Mouse (Mus musculus) C2C12 (cell line): ENCODE data around the gene Jak1. TPM values are rescaled to one million over a fixed set of nuclear protein-coding genes. Genes with fewer than 3 reads are reported as not detected.
"Not testable (repeated sequence)": the region's sequence is repeated elsewhere in the genome, so short reads cannot be mapped to it uniquely, and the experiment has no call there.

Experiments used
- H3K27me3 ChIP-seq: one replicate; pipeline ENCODE4 v1.6.1; 2011; ENCODE audit not compliant: control insufficient read depth, insufficient read depth, insufficient read length
- H3K36me3 ChIP-seq: one replicate; pipeline ENCODE4 v1.6.1; 2011; ENCODE audit not compliant: control insufficient read depth, insufficient read depth
- H3K4me3 ChIP-seq: one replicate; pipeline ENCODE4 v1.5.1; 2011; ENCODE audit warnings: mild to moderate bottlenecking, control low read depth; ENCODE audit not compliant: poor library complexity, insufficient read depth, severe bottlenecking
- H3K79me2 ChIP-seq: one replicate; pipeline ENCODE4 v1.6.1; 2011; ENCODE audit not compliant: control insufficient read depth, insufficient read depth
- H3K79me3 ChIP-seq: one replicate; pipeline ENCODE4 v1.6.1; 2011; ENCODE audit warnings: low read depth, control low read depth
- H3ac ChIP-seq: one replicate; pipeline ENCODE3; 2011; ENCODE audit warnings: low read depth; ENCODE audit not compliant: control insufficient read depth, insufficient read length
- CEBPB ChIP-seq: IDR thresholded peaks from one replicate; pipeline ENCODE4 v1.6.1; 2011; ENCODE audit warnings: low read depth, mild to moderate bottlenecking, control low read depth, moderate library complexity
- CTCF ChIP-seq: IDR thresholded peaks from one replicate; pipeline ENCODE4 v1.5.1; 2011; ENCODE audit not compliant: control insufficient read depth, insufficient read depth, insufficient read length
- FOSL1 ChIP-seq: IDR thresholded peaks from one replicate; pipeline ENCODE4 v1.8.0; 2011; ENCODE audit warnings: mild to moderate bottlenecking, low read length; ENCODE audit not compliant: poor library complexity, insufficient read depth, severe bottlenecking
- MAX ChIP-seq: IDR thresholded peaks from one replicate; pipeline ENCODE4 v1.6.1; 2011; ENCODE audit warnings: mild to moderate bottlenecking, control low read depth
- MYOD1 ChIP-seq: IDR thresholded peaks from one replicate; pipeline ENCODE4 v1.6.1; 2011; ENCODE audit warnings: low read depth; ENCODE audit not compliant: control insufficient read depth, insufficient read length
- MYOG ChIP-seq: IDR thresholded peaks from one replicate; pipeline ENCODE4 v1.6.1; 2011; ENCODE audit not compliant: control insufficient read depth, insufficient read length; ENCODE audit errors: extremely low read depth
- USF1 ChIP-seq: IDR thresholded peaks from one replicate; pipeline ENCODE4 v1.6.1; 2011; ENCODE audit warnings: low read depth, mild to moderate bottlenecking, control low read depth, moderate library complexity
- polyA plus RNA-seq: library from polyadenylated mRNA; unstranded; fragments of >200 nt; fragmentation: generic; extraction: Trizol; gene quantifications from one replicate; pipeline ENCODE4 v1.2.1, GENCODE M21; 2012; ENCODE audit warnings: missing spikeins

Jak1 gene
- polyA plus RNA-seq, 1 experiment: 26.1 TPM

GRCm38 (mm10) chr4:101283938-101284337 lies 18.9 kb upstream of the Jak1 start:
- Histone ChIP-seq H3ac (no peak overlapping the region), H3K4me3 (no peak overlapping the region), H3K36me3 (no peaks in the 10 kb centered on the region), H3K79me2 (no peaks in the 10 kb centered on the region), H3K79me3 (no peaks in the 10 kb centered on the region), H3K27me3 (no peaks in the 10 kb centered on the region)
- TF ChIP-seq CTCF (no peak), MAX (no peak), USF1 (no peak), CEBPB (no peak), FOSL1 (no peak), MYOD1 (no peak), MYOG (no peak)

- Histone ChIP-seq H3K79me3 (no peaks in the 10 kb centered on the region), H3K4me3 (no peak overlapping the region), H3K27me3 (no peaks in the 10 kb centered on the region), H3K36me3 (no peaks in the 10 kb centered on the region), H3K79me2 (no peaks in the 10 kb centered on the region), H3ac (no peak overlapping the region)
- no peak for TF ChIP-seq MYOG
- TF ChIP-seq FOSL1: no peak
Measured at GRCm38 (mm10) chr4:101282237-101282636, 17.2 kb upstream of the Jak1 start.

- Histone ChIP-seq H3K36me3 (no peaks in the 10 kb centered on the region), H3ac (no peak overlapping the region), H3K79me3 (no peaks in the 10 kb centered on the region), H3K27me3 (no peaks in the 10 kb centered on the region), H3K79me2 (no peaks in the 10 kb centered on the region), H3K4me3 (no peak overlapping the region)
- TF ChIP-seq CEBPB: no peak
- no peak for TF ChIP-seq FOSL1
- no peak for TF ChIP-seq MAX
- no peak for TF ChIP-seq CTCF
- no peak for TF ChIP-seq MYOD1
- TF ChIP-seq MYOG: no peak
- TF ChIP-seq USF1: no peak
Measured at GRCm38 (mm10) chr4:101280119-101280518, 15.0 kb upstream of the Jak1 start.

GRCm38 (mm10) chr4:101276456-101277070 lies 11.5 kb upstream of the Jak1 start:
- Histone ChIP-seq H3K36me3 (no peaks in the 10 kb centered on the region), H3ac (peak overlapping the region; percentile 49), H3K27me3 (no peaks in the 10 kb centered on the region), H3K79me2 (no peaks in the 10 kb centered on the region), H3K79me3 (no peaks in the 10 kb centered on the region), H3K4me3 (no peak overlapping the region)
- TF ChIP-seq FOSL1 (no peak), MYOG (no peak)

- H3K27me3 ChIP-seq: no peaks in the 10 kb centered on the region
- no peaks in the 10 kb centered on the region for H3K36me3 ChIP-seq
- no peaks in the 10 kb centered on the region for H3K79me3 ChIP-seq
- H3K4me3 ChIP-seq: no peak overlapping the region
- no peak overlapping the region for H3ac ChIP-seq
- no peaks in the 10 kb centered on the region for H3K79me2 ChIP-seq
- TF ChIP-seq CEBPB: no peak
- no peak for TF ChIP-seq MYOD1
- TF ChIP-seq FOSL1: no peak
- TF ChIP-seq USF1: no peak
- no peak for TF ChIP-seq MYOG
- TF ChIP-seq MAX: no peak
- TF ChIP-seq CTCF: no peak
Measured at GRCm38 (mm10) chr4:101275881-101276280, 10.8 kb upstream of the Jak1 start.

- no peak for TF ChIP-seq CEBPB
- no peak for TF ChIP-seq FOSL1
- no peak for TF ChIP-seq MAX
- TF ChIP-seq MYOG: no peak
- no peak for TF ChIP-seq CTCF
- TF ChIP-seq MYOD1: no peak
- TF ChIP-seq USF1: no peak
- H3ac ChIP-seq: no peak overlapping the region
- H3K4me3 ChIP-seq: no peak overlapping the region
- no peaks in the 10 kb centered on the region for H3K27me3 ChIP-seq
- no peaks in the 10 kb centered on the region for H3K79me2 ChIP-seq
- no peaks in the 10 kb centered on the region for H3K36me3 ChIP-seq
- no peaks in the 10 kb centered on the region for H3K79me3 ChIP-seq
Measured at GRCm38 (mm10) chr4:101270734-101271133, 5.7 kb upstream of the Jak1 start.

- not testable (repeated sequence) for H3K4me3 ChIP-seq, H3K27me3 ChIP-seq
- peaks cover 15% of the 10 kb centered on the region for H3K79me2 ChIP-seq
Measured at GRCm38 (mm10) chr4:101268506-101268905, 3.4 kb upstream of the Jak1 start.

More at GRCm38 (mm10) chr4:101268506-101268905, 3.4 kb upstream of the Jak1 start:
- H3ac ChIP-seq, H3K79me3 ChIP-seq, H3K36me3 ChIP-seq: not testable (repeated sequence)
